Mouse (Mus musculus): Measurements from ENCODE around the gene Itih5.

Itih5 gene

DNA sequence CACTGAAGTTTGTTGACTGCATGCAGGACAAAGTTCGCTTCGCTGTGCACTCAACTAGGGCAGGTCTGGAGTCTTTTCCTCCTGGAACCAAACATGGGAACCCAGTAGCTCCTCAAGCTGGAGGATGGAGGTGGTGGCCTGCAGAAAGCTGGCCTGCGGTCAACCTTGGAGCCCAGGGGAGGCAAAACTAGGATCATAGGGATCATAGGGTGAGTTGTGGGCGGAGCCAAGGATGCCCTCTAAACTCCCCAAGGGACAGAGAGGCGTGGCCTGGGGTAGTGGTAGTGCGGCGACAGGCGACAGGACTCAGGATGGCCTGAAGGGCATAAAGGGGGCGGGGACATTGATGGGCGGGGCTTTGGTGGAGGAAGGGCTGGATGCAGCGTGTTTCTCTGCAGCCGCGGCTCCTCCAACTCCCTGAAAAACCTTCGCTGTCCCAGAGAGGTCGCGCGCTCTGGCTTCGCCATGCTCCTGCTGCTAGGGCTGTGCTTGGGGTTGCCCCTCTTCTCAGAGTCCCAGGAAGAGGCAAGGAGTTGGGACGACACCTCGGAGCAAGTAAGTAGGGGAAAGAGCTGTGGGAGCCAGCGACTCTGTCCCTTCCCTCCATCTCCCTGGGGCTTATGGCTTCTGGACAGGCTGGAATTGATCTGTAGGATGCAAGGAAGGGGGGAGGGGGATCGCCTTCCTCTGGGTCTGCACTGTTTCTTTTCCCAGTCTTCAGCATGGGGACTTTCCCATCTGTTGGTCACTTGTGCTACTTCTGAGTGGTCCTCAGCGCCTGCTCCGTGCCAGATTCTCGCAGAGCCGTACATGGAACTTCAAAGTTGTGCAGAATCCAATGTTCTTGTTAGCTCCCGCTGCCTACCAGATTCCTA lies at the start of gene Itih5:
TSS of gene Itih5 (plus strand) at position 371 of the 875 bp plus-strand sequence.
- peak in 1 of 2 experiments; percentile 26 for DNase-seq (ENCODE audit: low spot score in 2 of 2)

DNA sequence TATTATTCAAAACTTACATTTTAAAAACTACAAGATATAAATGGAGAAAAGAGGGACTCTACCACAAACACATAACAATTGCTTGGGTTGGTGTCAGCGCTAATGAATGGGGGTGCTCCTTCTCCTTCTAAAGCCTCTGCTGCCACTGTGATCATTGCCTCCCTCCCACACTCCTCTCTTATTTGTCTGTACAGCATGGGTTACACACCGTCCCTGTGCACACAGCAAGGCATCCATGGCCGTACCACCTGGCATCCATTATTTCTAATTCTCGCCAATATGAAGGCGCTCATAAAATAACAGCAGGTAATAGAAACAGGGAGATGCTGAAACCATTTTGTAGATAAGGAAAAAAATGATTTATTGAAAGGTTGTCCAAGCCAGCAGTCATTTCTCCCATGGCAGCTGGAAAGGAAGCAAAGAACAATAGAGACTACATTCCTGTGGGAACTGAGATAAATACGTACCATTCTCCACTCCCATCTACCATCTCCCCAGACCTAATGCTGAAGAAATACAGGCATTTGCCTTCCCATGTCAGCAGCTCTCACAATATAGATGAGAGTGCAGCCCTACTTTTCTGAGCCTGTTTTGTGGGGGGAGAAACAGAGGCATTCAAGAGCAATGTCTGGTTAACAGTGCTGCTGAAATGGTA lies 44.7 kb upstream of the Itih5 start:
- no peak for DNase-seq (ENCODE audit: low spot score in 2 of 2)

DNA sequence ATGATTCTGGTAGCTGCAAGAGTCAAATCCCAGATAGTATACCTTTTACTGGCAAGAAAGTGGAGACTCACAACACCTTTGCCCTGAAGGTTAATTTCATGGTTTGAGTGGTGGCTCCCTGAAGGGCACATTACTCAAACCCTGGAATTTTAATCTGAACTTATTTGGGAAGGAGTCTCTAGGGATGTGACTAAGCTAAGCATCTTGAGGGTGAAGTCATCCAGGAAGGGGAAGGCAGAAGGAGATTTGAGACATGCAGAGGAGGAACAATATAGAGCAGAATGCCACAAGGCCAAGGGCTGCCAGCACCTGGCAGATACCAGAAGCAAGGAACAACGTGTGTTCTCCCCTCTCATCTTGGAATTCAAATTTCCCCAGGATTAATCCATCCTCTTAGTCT lies 34.6 kb upstream of the Itih5 start:
- no peak for DNase-seq (ENCODE audit: low spot score in 2 of 2)

DNA sequence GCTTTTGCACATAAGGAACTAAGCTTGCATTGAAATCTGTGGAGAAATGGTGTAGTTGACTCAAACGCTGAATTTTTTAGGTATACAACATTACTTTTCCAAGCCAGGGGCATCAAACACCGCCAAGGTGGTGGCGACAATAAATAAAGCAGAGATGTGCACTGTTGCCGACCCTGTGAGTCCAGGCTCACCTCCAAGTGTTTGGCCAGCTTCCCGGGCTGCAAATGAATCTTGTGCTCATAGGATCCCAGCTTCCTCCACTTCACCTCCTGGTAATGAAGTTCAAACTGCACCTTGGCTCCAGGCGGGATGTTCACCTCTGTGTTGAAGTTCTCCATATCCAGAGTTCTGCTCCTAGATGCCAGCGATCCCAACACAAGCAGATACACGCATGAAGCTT lies 34.1 kb upstream of the Itih5 start:
- DNase-seq (ENCODE audit: low spot score in 2 of 2): no peak

DNA sequence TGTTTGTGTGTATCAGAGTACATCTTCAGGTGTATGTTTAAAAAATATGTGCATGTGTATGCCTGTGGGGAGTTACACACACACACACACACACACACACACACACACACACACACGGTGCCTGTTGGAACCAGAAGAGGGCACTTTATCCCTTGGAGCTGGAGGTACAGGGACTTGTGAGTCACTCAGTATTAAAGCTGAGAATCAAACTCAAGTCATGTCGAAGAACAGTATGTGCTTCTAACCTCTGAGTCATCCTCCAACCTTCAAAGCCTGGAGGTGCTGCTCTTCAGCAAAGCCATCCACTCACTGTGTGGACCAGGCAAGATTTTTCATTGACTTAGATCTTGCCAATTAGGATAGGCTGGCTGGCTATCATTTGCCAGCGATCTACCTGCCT lies 31.5 kb upstream of the Itih5 start:
- no peak for DNase-seq (ENCODE audit: low spot score in 2 of 2)

DNA sequence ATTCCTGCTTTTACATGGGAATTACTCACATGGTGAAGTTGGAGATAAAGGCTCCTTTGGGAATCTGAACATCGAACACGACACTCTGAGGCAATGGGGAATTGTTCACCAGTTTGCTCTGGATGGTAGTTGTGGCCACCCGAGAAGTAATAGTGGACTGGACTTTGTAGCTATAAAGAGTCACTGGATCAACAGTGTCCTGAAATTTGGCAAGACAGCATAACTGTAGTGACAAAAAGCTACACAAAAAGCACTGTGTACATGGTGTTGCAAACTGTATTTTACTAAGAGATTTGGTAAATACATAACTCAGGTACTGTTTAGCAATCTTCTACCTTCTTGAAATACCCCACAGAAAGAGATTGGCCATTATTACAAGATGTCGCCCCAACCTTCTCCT lies 27.2 kb upstream of the Itih5 start:
- DNase-seq (ENCODE audit: low spot score in 2 of 2): no peak

DNA sequence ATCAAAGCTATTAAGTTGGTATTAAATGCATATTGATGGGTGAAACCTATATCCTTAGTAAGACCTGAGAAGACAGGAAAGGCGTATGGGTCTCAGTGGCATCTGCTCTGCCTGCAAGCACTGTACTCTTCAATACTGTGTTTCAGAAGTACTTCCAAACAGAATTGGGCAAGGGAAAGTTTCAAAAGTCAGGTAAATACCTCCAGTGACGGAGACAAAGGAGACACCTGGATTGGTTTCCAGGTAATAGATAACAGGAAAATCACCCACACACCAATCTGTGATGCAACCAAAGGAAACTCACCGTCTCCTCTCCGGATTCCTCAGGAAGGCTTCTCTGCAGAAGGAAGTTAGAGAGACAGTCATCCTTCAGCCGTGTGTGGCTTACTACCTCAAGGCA lies 25.9 kb upstream of the Itih5 start:
- no peak for DNase-seq (ENCODE audit: low spot score in 2 of 2)

DNA sequence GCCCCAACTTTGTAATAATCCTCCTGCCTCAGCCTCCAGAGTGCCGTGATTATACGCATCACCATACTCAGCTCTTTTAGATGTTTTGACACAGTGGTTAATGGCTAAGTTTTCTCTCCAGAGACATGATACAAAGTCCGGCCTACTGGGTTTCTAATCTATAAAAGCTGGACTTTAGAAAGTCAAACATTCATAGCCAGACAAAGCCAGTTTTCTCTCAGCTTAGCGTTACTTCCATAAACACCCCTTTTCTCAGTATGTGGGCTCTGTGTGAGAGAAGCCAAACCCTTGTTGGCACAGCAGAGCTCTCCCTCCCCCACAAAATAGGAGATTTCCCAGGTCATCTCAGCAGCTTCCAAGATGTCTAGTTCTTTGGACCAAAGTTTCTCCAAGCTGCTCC lies 24.8 kb upstream of the Itih5 start:
- no peak for DNase-seq (ENCODE audit: low spot score in 2 of 2)

DNA sequence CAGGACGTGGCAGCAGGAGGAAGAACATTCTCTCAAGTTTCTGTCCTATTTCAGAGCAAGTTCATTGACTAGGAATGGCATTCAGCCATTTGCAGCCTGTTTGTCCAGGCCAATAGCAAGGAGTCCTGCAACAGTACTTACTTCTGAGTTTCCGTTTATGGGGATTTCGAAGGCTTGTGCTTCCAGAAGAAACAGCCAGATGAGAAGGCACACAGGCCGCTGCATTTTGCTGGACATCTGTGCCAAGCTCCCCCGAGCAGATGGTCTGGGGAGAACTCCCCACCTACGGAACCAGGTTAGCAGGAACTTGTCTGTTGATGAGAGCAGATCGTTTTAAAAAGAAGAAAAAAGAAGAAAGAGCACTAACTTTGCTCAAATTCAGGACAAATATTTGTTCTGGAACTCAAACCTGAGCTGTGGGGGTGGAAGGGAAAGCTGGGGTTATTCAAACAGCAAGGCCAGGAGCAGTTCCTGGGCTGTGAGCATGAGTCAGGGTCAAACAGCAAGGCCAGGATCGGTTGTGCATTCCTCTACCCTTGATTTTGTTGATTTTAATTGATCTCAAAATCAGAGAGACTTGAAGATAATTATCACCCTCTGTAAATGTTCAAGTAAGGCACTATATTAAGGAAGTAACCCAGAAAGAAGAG lies 22.9 kb upstream of the Itih5 start:
- DNase-seq (ENCODE audit: low spot score in 2 of 2): peak in 1 of 2 experiments; percentile 28

DNA sequence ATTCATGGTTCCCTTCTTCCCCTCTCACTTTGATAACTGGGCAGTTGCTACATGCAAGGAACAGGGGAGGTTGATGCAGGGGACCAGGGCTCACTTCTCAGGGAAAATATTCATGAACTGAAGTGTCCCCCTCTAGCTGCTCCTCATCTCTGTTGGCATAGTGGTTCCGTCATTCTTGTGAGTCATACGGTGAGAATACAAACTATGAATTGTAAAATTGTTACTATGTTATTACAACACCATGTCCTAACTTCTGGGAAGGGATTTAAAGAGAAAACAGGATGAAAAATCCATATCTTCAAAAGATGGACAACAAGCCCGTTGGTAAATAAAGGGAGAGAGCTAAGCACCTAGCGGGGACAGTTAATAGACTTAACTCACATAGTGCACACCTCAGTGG lies 22.1 kb upstream of the Itih5 start, which contains the start of gene Itih2:
TSS of gene Itih2 (minus strand) at position 101 of the 400 bp plus-strand sequence.
- DNase-seq (ENCODE audit: low spot score in 2 of 2): no peak

DNA sequence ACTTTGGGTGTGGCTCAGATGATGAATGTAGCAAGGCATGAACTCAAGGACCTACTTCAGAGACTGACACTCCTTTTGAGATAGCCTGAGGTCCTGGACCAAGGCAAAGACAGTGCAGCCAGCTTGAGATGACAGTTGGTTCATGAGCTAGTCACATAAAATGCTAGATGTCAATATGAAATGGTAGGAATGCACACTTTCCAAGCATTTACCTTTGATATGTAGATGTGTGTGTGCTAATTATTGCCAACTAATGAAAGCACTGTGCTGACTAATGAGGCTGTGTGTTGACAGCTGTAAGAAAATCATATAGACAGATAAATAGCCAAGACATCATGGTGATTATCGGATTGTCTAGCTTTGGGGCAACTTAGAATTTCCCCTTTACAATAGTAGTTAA lies 21.2 kb upstream of the Itih5 start:
- DNase-seq (ENCODE audit: low spot score in 2 of 2): no peak

DNA sequence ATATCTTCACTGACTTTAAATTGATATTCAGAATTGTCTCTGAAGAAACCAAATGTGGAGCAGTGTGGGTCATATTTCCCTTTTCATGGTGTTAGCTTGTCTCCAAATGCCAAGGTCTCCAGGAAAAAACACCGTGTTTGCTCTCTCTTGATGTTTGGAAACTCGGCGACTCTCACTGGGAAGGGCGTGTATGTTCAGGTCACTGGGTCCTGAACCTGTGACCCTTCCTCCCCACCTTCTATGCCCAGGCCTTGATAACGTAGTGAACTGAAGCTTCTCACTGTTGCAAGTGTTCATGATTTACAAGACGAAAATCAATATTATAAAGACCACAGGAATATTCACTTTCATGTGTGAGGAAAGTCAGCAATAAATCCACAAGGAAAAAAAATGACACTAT lies 19.4 kb upstream of the Itih5 start:
- DNase-seq (ENCODE audit: low spot score in 2 of 2): no peak

DNA sequence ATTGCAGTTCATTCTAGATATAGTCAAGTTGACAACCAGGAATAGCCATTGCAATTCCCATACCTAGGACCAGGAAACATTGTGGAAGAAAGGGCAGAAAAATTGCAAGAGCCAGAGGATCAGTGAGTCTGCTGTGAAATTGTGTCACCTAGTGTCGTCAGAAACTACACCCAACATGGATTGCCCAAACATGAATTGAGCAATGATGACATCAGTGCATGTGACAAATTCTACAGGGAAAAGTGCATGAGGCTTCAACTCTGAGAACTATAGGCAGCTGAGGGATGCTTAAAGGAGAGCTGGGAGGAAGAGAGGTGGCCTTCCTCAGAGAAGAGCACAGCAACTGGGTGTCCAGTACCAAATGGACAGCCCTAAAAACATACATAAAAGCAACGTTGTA lies 16.1 kb upstream of the Itih5 start:
- DNase-seq (ENCODE audit: low spot score in 2 of 2): no peak

DNA sequence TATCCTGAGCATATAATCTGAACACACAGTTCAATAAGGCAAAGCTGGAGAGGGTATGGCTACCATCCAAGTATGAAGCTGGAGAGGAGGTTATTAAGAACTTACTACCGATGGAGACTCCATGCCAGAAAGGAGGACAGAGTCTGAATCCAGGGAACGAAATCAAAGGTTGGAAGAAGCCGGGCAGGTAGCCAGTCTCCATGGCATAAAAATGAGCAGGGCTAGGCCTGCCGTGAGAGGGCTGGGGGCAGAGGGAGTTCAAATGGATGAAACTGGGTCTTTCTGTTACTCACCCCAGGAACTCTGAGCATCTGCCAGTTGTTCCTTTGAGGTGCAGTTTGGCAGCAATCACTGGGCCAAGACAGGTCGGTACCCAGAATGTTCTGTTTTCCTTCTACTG lies 12.9 kb upstream of the Itih5 start:
- DNase-seq (ENCODE audit: low spot score in 2 of 2): peak; percentile 34 to 39

DNA sequence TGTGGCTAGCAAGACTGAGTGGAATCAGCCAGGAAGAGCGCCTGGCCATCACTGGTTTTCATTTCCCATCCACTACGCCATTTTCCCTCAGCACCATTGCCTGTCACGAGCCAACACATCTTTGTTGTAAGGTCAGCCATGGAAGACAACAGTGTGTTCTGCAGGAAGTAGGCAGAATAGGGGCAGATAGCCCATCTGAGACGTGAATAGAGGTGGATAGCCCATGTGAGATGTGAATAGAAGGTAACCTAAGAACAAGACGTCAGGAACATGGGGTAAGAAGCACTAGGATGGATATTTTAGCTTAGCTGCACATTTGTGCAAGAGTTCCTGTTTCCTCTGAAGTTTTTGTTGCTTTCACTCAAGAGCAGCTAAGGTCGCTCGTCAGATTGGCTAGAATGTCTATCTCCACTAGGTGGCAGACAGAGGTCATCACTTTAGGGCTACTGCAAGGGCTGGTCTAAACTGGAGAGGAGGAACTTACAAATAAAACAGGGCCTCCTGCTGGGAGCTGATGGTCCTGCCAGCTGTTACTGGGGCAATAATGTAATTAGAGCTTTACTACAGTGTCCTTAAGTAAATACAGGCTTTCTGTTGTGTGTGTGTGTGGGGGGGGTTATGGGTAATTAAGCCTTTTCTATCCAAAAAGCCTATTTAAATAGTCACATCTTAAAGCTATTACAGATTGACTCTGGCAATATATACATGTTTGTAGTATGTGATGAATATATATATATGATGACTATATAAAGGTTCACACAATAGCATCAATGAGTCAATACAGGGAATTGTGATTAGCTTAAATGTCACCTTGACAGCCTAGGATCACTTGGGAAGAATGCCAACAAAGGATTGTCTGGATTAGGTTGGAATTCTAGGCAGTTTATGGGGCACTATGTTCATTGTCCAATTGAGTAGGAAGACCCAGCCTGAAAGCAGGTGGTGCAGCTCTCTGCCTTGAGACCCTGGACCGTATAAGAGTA lies 10.6 kb upstream of the Itih5 start:
- peak; percentile 68 to 70 for DNase-seq (ENCODE audit: low spot score in 2 of 2)

DNA sequence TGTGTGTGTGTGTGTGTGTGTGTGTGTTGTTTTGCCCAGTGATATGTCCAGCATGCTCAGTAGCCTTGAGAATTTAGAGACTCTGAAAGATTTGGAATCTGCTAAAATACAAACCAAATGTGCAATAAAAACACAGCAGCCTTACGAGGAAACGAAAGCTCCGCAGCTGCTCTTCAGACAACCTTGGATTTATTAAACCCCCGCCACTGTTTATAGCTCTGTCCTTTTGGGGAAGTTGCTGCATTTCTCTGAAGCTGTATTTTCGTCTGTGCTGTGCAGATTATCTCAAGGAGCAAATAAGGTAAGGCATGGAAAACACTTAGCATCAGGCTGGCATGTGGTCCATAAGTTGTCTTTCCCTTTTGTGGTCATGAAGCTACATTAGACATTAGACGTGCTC lies 7.9 kb upstream of the Itih5 start:
- no peak for DNase-seq (ENCODE audit: low spot score in 2 of 2)

DNA sequence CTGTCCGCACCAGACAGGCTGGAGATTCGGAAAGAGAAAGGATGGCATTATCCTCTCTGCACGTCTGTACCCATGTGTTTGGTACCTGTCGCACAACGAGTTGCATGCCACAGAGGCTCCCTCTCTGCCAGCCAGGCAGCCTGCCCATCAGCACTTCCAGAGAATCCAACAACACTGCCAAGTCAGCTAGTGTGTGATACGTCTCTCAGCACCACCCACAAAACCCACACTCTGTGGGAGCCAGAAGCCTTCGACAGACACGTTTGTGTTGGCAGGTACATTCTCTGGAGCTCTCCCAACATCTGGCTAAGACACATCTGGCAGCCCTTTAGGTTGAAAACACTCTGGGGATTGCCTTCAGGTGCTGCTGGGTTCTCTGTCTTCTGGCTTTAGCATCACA lies 6.2 kb upstream of the Itih5 start:
- peak; percentile 48 to 51 for DNase-seq (ENCODE audit: low spot score in 2 of 2)

DNA sequence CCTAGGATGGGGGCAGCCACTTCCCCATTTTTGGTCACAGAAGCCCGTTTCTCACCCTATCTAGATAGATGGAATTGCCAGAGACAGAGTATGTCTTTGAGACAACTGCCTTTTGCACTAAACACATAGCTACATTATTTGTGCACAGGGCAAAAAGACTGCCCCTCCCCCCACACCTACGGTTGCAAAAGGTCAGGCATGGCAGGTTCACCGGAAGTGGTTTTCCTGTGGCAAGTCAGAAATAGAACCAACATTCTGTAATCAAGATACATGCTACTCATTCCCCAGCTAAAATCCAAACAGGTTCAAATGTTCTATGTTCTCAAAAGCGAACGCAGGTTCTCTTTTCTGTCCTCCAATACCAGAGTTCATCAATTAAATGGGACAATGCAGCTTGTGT lies 781 bp upstream of the Itih5 start:
- no peak for DNase-seq (ENCODE audit: low spot score in 2 of 2)

DNA sequence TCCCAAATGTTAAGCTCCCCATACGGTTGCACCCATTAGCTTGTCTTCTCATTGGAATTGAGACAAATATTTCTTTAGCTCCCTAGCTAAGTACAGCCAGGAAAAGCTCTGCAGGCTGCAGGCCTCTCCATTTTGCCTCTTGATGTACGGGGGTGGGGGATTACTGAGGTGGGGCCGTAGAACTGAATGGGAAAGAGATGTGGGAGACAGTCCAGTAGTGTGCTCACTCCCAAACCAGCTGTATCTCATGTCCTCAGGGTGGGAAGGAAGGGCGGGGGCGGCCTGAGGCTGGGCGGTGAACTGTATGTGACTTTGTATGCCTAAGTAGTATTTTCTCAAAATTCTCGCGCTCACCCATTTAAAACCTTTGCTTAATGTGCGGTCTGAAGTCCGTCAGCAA lies 3.8 kb downstream of the Itih5 start:
- no peak for DNase-seq (ENCODE audit: low spot score in 2 of 2)

DNA sequence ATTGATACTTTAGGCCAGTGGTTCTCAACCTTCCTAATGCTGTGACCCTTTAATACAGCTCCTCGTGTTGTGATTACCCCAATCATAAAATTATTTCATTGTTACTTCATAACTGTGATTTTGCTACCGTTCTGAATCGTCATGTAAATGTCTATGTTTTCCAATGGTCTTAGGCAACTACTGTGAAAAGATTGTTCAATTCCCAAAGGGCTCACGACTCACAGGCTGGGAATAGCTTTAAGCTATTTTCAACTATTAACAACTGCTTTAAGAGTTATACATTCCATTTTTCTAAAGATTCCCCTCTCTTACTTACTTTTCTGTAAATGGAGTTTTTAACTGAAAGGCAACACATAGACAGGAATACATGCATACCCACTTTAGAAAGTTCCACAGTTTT lies 8.6 kb downstream of the Itih5 start:
- DNase-seq (ENCODE audit: low spot score in 2 of 2): no peak

DNA sequence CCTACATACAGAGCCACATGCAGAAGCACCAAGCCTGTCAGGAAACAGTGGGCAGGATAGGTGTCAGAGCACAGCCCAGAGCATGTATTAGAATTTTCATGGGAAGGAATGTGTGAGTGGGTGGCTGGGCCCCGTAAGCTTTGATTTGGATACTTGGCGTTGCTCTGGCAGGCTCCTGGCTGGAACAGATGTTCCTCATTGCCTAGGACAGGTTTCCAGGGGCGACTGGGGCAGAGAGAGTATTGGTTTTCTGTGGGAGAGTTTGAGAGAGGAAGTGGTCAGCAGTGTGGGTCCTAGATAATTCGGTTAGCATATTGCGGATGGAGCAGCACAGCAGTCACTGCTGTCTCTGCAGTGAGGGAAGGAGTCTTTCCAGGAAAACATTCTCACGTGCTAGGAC lies 13.3 kb downstream of the Itih5 start:
- no peak for DNase-seq (ENCODE audit: low spot score in 2 of 2)

DNA sequence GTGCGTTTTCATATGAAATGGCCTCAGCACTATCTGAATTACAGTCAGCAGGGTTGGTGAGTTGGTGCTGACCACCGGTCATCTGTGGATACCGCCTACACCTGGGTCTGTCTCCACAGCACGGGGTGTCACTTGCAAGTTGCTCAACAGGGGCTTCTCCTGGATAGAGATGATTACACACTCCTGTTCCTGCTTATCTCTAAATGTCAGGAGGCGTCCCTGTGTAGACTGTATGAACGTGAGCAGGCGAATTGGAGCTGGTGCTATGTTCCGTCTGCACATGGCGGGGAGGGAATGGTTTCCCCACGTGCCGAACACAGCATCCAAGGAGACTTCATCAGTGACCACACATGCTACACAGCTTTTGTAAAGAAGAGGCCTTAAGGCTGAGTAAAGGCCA lies 13.9 kb downstream of the Itih5 start:
- DNase-seq (ENCODE audit: low spot score in 2 of 2): no peak

All from right cerebral cortex, postnatal 10 days (tissue).